Mouse (Mus musculus) brain, adult 2 months (tissue): ENCODE measurements around the gene Enah.

Experiments used
- DNase-seq: peaks from one replicate; pipeline ENCODE4 v3.0.0; 2011; ENCODE audit warnings: low read depth, low spot score

Gene Enah

DNA sequence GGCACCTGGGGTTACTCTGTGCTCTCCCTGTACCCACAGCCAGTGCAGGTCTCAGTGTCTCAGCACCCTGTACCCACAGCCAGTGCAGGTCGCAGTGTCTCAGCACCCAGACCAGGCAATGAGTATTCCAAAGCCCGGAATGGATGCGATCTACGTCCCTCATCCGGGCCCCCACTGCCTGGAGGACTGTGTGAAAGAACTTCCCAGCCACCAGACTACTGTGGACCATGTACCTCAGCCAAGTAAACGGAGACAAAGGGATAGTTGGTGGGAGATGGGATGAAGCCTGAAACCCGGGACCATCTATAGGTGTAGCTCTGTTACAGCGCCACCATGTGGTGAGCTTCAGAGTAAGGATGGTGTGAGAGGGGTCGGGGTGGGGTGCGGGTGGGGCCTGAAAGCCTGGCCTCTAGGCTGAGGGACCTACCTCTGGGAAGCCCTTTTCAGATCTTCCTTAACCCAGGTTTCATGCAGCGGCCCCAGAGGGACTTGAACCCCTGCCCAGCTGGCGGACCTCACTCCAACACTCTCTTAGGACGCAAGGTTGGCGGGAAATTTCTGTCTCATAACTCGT, 139.0 kb downstream of the Enah start:
- DNase-seq, result no peak

DNA sequence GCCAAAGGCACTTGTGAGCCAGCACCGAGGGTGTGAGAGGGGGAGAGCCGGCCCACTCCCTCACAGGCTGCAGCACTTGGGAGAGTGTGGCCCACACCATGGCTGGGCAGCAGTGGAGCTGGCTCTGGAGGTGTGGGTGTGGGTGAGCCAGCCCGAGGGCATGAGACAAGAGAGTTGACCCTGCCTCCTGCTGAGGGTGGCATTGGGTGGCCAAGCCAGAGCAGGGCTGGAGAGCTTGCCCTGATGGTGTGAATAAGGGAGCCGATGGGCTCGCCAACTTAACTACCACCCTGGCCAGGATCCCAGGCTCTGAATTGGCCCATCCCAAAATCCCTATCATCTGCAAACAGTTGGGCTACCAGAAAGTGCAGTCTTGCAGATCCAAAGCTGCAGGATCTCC, 141.4 kb downstream of the Enah start:
- DNase-seq, result no peak

DNA sequence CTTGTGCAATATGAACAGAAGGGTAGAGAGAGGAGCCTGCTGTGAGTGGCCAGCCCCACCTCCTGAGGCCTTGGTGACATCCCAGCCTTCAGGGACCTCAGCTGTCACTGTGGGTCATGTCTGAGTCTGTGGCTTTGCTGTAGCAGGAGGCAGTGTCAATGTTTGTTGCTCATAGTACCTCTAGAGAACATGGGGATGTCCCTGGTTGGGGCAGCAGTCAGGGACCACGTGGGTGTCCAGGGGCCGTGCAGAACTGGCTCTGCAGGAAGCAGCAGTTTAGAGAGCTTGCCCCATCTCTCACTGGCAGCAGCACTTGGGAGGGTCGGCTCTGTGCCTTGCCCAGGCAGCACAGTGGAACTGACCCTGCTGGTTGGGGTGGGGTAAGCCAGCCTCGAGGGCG, 142.7 kb downstream of the Enah start:
- DNase-seq, result no peak

DNA sequence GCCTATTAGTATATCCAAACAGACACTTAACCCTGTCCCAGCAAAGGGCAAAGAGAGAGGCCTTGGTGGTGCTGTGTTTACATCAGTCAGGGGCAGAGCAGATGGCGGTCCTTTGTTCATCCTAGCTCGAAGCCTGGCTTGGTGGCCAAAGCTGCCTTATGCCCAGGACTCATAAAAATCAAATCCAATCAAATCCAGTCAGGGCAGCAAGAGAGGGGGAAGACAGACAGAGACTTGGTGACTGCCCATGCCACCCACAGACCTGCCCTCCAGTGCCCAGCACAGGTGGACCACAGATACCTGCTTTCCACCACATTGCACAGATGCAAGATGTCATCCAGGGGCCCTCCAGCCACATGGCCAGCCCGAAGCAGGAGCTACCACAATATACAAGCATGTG, 143.1 kb downstream of the Enah start:
- DNase-seq, result no peak

- DNase-seq, result no peak
Observed at GRCm38 (mm10) chr1:181873086-181873920, 146.5 kb downstream of the Enah start.

GRCm38 (mm10) chr1:181872639-181873038, 147.2 kb downstream of the Enah start:
- no peak for DNase-seq

GRCm38 (mm10) chr1:181866429-181867280, 153.1 kb downstream of the Enah start:
- no peak for DNase-seq

- DNase-seq, result no peak
Observed at GRCm38 (mm10) chr1:181865863-181866216, 153.9 kb downstream of the Enah start.

GRCm38 (mm10) chr1:181864971-181865862, 154.6 kb downstream of the Enah start:
- no peak for DNase-seq

DNA sequence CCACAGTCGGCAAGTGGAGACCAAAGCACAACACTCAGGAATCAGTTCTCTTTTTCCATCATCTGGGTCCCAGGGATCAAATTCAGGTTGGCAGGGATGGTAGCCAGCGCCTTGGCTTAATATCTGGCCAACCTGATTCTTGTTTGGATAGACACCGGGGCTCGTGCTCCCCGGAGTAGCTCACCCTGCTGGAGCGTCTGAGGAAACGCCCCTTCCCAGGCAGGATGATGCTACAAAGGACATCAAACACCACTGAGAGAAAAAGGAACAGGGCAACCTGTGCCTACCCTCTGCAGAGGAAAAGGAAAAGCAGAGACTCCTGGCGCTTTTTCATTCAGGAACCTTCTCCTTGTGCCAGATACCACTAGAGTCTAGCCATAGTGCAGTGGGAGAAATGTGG, 156.4 kb downstream of the Enah start:
- no peak for DNase-seq

DNA sequence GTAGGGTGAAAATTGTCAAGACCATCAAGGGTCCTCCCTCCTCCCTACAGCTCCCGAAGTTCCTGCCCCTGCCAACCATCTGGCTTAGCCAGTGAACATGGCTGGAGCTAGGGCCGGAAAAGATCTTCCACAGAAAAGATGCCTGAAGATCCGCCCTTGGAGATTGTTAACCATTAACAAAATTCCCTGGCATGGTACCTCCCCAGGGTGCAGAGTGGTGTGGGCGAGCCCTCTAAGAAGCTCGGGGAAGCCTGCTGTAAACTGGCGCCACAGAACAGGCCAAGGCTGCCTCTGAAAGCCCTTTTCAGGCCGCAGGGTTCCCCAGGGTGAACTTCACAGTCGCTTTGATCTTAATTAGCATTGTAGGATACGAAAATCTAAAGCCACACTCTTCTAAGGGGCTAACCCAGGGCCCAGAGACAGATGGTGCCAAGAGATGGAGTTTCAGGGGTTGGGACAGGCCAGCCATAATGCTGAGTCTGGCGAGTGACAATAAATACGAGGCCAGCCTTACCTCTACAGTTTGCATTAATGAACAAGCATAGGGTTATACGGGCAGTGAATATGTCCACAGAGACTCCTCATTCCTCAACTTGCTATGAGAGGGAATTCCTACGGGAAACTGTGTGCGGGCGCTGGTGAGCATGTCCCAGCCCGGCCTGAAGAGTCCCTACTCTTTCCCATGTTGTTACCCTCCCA, 157.0 kb downstream of the Enah start:
- DNase-seq, result no peak

- no peak for DNase-seq
Observed at GRCm38 (mm10) chr1:181861181-181861902, 158.4 kb downstream of the Enah start.

DNA sequence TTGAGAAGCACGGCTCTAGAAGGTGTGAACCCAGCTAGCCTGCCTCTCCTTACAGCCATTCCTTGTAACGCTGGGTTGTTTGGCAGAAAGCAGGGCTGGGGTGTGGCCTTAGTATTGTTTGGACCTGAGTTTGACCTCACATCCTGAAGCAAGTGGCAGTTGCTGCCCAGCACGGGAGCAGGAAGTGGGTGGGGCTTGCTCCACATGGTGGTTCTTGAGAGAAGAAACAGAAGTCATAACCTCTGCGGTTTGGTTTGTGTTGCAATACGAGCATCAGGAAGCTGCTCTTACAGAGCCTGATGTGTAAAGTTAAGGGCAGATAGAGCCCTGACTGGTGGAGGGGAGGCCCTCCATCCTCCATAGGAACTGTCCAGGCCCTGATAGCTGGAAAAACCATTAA, 159.1 kb downstream of the Enah start:
- peak; percentile 48 for DNase-seq

DNA sequence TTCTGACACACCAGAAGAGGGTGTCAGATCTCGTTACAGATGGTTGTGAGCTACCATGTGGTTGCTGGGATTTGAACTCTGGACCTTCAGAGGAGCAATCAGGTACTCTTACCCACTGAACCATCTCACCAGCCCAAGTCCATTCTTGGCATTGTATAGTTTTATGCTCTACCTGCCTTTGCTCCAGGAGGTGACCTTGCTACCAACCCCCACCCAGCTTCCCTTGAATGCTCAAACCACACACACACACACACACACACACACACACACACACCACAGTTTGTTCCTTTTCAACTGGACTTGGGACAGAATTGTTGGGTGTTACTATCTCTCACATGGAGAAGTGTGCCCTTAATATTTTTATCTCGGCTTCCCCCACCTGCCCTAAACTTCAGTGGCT, 163.5 kb downstream of the Enah start:
- no peak for DNase-seq

- no peak for DNase-seq
Observed at GRCm38 (mm10) chr1:181854829-181855228, 165.0 kb downstream of the Enah start.

- no peak for DNase-seq
Observed at GRCm38 (mm10) chr1:181853081-181853736, 166.6 kb downstream of the Enah start.

DNA sequence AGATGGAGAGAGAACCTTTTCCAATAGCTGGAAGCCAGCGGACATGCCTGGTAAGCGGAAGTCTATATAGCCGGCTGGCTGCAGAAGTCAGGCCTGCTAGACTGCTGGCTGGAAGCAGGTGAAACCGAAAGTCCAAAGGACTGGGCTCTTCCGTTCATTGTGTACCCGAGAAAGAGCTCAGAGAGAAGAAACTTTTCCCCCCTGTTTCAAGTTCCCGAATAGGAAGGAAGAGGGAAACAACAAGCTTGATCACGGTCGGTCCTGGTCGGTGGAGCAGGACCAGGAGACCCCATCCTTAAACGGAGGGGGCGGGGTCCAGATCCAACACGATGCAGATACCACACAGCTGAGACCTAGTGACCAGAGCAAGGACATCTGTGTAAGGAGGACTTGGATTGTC, 167.3 kb downstream of the Enah start:
- DNase-seq, result no peak

DNA sequence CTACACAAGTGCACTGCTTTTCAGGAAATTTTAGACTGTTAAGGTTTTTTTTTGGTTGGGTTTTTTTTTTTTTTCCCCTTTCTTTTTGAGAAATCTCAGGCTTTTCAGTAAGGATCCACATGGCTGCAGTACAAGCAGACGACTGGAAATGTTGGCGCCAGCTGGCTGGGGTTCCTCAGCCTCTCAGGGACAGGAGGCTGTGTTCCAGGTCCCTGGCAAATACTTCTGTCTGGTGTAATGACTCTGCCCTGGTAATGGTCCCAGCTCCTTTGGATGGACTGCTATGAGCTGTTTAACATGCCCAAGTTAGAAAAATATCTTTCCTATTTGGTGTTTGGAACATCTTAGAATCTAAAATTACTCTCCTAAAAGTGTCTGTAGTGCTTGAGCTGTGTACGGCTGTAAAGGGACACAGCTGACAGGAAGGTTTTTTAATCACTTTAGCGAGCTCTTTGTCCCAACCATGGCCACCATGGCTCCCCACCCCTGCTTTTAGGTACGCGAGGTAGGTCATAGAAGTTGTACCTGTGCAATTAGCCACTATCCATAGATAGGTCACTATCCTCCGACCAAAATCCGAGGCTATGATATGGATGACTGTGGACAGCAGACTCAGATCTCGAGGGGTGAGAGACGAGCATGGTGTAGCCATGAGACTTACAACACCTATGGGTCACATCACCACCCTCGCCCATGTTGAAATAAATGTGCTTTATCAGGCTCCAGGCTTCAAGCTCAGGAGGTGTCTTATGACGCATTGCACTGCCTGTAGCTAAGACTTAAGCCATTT, 168.1 kb downstream of the Enah start:
- peak; percentile 75 for DNase-seq

DNA sequence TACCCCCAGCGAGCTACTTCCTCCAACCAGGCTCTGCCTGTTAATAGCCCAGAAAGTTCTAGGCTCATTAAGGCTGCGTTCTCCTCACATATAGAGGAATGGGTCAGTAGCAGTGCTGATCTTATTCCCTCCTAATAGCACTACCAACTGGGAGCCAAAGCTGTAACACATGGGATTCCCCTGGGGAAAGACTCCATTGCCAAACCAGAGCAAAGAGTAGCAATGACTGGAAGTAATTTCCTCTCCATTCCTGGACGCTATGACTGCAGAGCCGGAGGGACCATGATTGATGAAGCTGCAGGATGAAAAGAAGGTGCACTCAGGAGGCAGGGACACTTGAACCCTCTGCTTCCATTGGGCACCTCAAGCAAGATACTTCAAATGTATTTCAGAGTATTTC, 169.3 kb downstream of the Enah start:
- DNase-seq, result no peak
